Mouse (Mus musculus) stomach, postnatal 0 days (tissue): Measurements from ENCODE around the gene Manba. TPM values are rescaled to one million over a fixed set of nuclear protein-coding genes. Genes with fewer than 3 reads are reported as not detected.

ENCODE experiments used
- ATAC-seq: fragments of 200-750 bp; cut with Nextera tagmentation; 2 replicates; pipeline ENCODE4 v1.8.0; 2017; ENCODE audit not compliant: low FRiP score, low TSS enrichment
- DNase-seq: peaks from one replicate; pipeline ENCODE4 v3.0.0-alpha.2; 2016; ENCODE audit warnings: low spot score
- H3K27ac ChIP-seq: fragments of 300-500 bp; sonication (generic); replicated peaks from 2 replicates; pipeline ENCODE4 v1.5.1; 2014; ENCODE audit warnings: mild to moderate bottlenecking, control low read depth
- H3K27me3 ChIP-seq: fragments of 300-500 bp; sonication (generic); 2 replicates; pipeline ENCODE4 v1.6.1; 2014; ENCODE audit warnings: low read length; ENCODE audit not compliant: control insufficient read depth, insufficient read depth
- H3K36me3 ChIP-seq: fragments of 300-500 bp; sonication (generic); 2 replicates; pipeline ENCODE4 v1.6.1; 2014; ENCODE audit warnings: low read length, mixed read lengths; ENCODE audit not compliant: control insufficient read depth, insufficient read depth
- H3K4me1 ChIP-seq: fragments of 300-500 bp; sonication (generic); replicated peaks from 2 replicates; pipeline ENCODE4 v1.6.1; 2014; ENCODE audit warnings: antibody characterized with exemption; ENCODE audit not compliant: control insufficient read depth, insufficient read depth
- H3K4me2 ChIP-seq: fragments of 300-500 bp; sonication (generic); replicated peaks from 2 replicates; pipeline ENCODE4 v1.6.1; 2014; ENCODE audit warnings: low read depth, mild to moderate bottlenecking, control low read depth, moderate library complexity
- H3K4me3 ChIP-seq: fragments of 300-500 bp; sonication (generic); 2 replicates; pipeline ENCODE4 v1.5.1; 2014; ENCODE audit warnings: low read depth, low read length, control low read depth
- H3K9ac ChIP-seq: fragments of 300-500 bp; sonication (generic); 2 replicates; pipeline ENCODE4 v1.6.1; 2014; ENCODE audit warnings: mild to moderate bottlenecking, low read length, control low read depth, mixed read lengths
- H3K9me3 ChIP-seq: fragments of 300-500 bp; sonication (generic); 2 replicates; pipeline ENCODE4 v1.6.1; 2016; ENCODE audit warnings: low read length; ENCODE audit not compliant: control insufficient read depth
- CTCF ChIP-seq: IDR thresholded peaks from 2 replicates; pipeline ENCODE4 v1.5.1; 2016; ENCODE audit warnings: antibody characterized with exemption, low read depth, mild to moderate bottlenecking, moderate library complexity
- EP300 ChIP-seq: optimal IDR thresholded peaks from 2 replicates; pipeline ENCODE3; 2016; ENCODE audit warnings: antibody characterized with exemption
- WGBS: fragments of 180-500 bp; shearing (Covaris S2); extraction: QIAGEN DNeasy Blood & Tissue Kit; methylation state at CpG from one replicate; pipeline ENCODE4 v1.1.7; 2014; 5-methylcytosine and 5-hydroxymethylcytosine counted together
- polyA plus RNA-seq: library from polyadenylated mRNA; unstranded; fragments of >200 nt; fragmentation: Nextera tagmentation; extraction: Ambion mirVana; gene quantifications from 2 replicates; pipeline ENCODE4 v1.2.1, GENCODE M21; 2015

Gene Manba
- polyA plus RNA-seq, 1 experiment from 2014 or later = 11.8 TPM

DNA sequence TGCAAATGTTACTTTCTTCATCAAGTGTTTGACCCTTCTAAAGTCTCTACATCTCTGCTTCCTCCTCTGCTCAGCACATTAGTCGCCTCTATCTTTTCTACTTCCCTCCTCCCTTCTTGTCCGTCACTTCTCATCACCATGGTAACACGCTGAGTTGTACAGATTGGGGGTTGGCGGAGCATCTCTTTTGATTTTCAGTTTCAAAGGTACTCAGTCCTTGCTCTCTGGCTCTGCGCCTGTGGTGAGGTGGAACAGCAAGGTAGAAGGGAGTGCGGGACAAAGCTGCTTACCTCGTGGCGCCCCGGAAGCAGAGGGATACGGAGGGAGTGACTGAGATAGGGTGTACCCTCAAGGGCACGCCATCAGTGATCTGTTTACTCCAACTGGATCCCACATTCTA lies 27.9 kb downstream of the Manba start:
- no peaks in the 10 kb centered on the region for H3K36me3 ChIP-seq
- TF ChIP-seq CTCF = no peak
- TF ChIP-seq EP300 = no peak
- ATAC-seq (no peak), DNase-seq (no peak)
- no peak overlapping the region for H3K4me2 ChIP-seq
- no peaks in the 10 kb centered on the region for H3K4me1 ChIP-seq
- WGBS = 66% methylated on average over 11 of the region's 11 CpGs
- H3K27me3 ChIP-seq = no peaks in the 10 kb centered on the region
- no peak overlapping the region for H3K27ac ChIP-seq
- no peaks in the 10 kb centered on the region for H3K9me3 ChIP-seq
- H3K4me3 ChIP-seq = no peak overlapping the region
- H3K9ac ChIP-seq = no peak overlapping the region

DNA sequence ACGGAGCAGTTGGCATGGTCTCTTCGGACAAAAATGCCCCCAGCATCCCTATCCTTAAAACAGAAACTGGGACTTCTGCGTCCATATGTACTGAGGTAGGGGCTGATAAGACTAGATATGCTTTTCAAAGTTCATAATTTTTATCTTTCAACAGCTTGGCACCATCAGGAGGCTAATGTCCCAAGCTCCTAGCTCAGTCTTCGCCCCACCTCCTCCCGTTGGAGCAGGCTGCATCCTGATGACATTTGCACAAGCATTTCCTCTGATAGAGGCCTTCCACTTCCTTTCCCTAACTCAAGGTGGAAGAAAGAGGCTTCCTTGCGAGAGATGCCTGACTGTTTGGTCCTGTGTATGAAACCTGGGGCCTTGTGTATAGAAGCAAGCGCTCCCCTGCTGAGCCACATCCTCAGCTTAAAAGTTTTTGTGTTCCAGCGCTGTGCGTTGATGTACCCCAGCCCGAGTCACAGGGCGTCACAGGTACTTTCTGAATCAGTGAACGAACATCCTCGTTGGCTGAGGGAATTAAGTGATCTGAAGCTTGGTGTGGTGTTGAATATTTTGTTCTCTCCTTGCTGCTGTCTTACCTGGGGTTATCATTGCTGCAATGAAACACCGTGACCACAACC lies 28.5 kb downstream of the Manba start:
- no peak overlapping the region for H3K4me2 ChIP-seq
- no peak overlapping the region for H3K27ac ChIP-seq
- H3K36me3 ChIP-seq = no peaks in the 10 kb centered on the region
- DNase-seq (no peak), ATAC-seq (no peak)
- H3K9me3 ChIP-seq = no peaks in the 10 kb centered on the region
- WGBS = 85% methylated on average over 14 of the region's 14 CpGs
- H3K4me1 ChIP-seq = no peaks in the 10 kb centered on the region
- no peak overlapping the region for H3K4me3 ChIP-seq
- H3K27me3 ChIP-seq = no peaks in the 10 kb centered on the region
- no peak overlapping the region for H3K9ac ChIP-seq
- TF ChIP-seq EP300 (no peak), CTCF (no peak)

DNA sequence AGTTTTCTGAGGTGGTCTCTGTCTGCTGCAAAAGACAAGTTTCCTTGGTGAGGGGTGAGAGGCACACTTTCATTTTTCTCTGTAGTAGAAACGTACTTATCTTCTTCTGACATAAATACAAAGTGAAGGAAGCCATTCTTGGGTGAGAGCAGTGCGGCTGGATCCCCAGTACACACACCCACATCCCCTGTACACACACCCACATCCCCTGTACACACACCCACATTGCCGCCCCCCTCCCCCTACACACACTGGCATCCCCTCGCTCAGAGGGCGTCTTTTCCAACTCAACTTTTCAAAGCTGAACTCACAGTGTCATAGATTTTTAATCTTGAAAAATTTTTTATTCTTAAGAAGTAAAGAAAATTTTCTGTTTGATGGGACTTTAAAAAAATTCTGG lies 29.8 kb downstream of the Manba start:
- 69% methylated on average over 5 of the region's 5 CpGs for WGBS
- H3K9ac ChIP-seq = no peak overlapping the region
- TF ChIP-seq CTCF = no peak
- TF ChIP-seq EP300 = no peak
- no peaks in the 10 kb centered on the region for H3K9me3 ChIP-seq
- ATAC-seq (no peak), DNase-seq (no peak)
- no peak overlapping the region for H3K27ac ChIP-seq
- 0 out of 2 replicates have a peak, but pooled peaks cover 2% of the 10 kb centered on the region for H3K4me1 ChIP-seq
- no peaks in the 10 kb centered on the region for H3K27me3 ChIP-seq
- H3K4me3 ChIP-seq = no peak overlapping the region
- H3K36me3 ChIP-seq = no peaks in the 10 kb centered on the region
- H3K4me2 ChIP-seq = no peak overlapping the region

DNA sequence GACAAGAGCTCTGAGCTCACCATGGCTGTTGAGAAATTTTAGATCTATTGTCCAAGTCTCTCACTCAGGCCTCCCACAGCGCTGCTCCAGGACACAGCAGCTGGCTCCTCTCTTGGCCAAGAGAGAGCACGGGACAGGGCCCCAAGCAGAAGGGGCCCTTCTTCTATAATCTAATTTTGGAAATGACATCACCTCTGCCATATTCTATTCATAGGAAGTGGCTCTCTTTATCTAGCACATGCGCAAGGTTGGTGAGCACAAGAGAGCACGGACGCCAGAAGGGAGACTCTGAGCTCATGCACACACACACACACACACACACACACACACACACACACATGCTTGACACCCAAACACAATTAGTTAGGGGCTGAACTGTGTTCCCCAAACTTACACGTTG lies 31.5 kb downstream of the Manba start:
- H3K4me2 ChIP-seq = no peak overlapping the region
- H3K4me1 ChIP-seq = 0 out of 2 replicates have a peak, but pooled peaks cover 2% of the 10 kb centered on the region
- no peak overlapping the region for H3K4me3 ChIP-seq
- ATAC-seq (peak; percentile 64; the same call in 1 of the 2 replicates), DNase-seq (no peak)
- no peaks in the 10 kb centered on the region for H3K9me3 ChIP-seq
- H3K27me3 ChIP-seq = no peaks in the 10 kb centered on the region
- TF ChIP-seq EP300 (no peak), CTCF (no peak)
- H3K36me3 ChIP-seq = no peaks in the 10 kb centered on the region
- no peak overlapping the region for H3K9ac ChIP-seq
- H3K27ac ChIP-seq = no peak overlapping the region
- WGBS = 27% methylated on average over 6 of the region's 6 CpGs

DNA sequence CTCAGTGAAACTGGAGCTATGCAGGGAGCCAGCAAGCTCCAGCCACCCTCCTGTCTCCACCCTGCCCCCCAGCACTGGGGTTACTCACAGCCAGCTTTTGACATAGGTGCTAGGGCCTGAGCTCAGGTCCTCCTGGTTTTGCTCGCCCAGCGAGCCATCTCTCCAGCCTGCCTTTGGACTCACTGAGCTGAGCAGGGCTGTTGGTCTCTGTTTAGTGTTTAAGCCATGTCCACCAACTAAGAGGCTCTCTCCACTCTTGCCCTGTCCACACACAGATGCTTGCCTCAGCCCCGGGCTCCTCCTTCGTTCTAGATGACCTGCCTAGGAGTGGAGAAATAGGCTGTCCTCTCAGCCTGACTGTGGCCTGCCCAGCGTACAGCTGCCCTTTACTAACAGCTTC lies 33.5 kb downstream of the Manba start:
- peak overlapping the region; percentile 67; the same call in 1 of the 2 replicates for H3K27ac ChIP-seq
- 74% methylated on average over 5 of the region's 5 CpGs for WGBS
- H3K4me1 ChIP-seq = peaks cover 4% of the 10 kb centered on the region; the same call in 1 of the 2 replicates
- H3K36me3 ChIP-seq = no peaks in the 10 kb centered on the region
- no peak for ATAC-seq
- H3K4me3 ChIP-seq = no peak overlapping the region
- no peak overlapping the region for H3K9ac ChIP-seq
- no peaks in the 10 kb centered on the region for H3K27me3 ChIP-seq
- no peaks in the 10 kb centered on the region for H3K9me3 ChIP-seq
- no peak for DNase-seq
- TF ChIP-seq CTCF (no peak), EP300 (no peak)
- H3K4me2 ChIP-seq = no peak overlapping the region

DNA sequence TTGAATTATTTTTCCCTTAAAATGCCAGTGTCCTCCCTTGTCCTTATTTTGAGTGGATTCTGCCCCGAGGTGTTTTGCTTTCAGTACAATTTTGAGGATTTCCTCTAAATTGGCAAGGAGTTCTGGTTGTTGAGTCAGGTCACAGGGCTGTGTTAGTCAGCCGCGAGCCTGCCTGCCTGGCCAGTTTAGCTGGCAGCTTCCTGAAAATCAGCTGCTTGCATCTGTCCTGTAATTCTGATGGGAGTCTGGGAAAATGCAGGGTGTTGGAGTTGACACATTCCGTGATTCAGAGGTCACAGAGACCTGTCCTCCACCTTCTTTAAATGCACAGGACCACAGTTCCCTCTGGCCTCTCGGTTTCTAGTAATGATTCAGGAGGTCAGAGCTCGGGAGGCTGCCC lies 34.2 kb downstream of the Manba start:
- ATAC-seq (no peak), DNase-seq (no peak)
- TF ChIP-seq EP300 (no peak), CTCF (no peak)
- H3K27ac ChIP-seq = peak overlapping the region; percentile 56
- no peak overlapping the region for H3K9ac ChIP-seq
- H3K27me3 ChIP-seq = no peaks in the 10 kb centered on the region
- no peak overlapping the region for H3K4me2 ChIP-seq
- H3K36me3 ChIP-seq = no peaks in the 10 kb centered on the region
- peaks cover 4% of the 10 kb centered on the region; the same call in 1 of the 2 replicates for H3K4me1 ChIP-seq
- no peak overlapping the region for H3K4me3 ChIP-seq
- 47% methylated on average over 6 of the region's 6 CpGs for WGBS
- no peaks in the 10 kb centered on the region for H3K9me3 ChIP-seq
